Mouse (Mus musculus): ENCODE measurements around the gene Mum1.

- TF ChIP-seq CTCF (conservative IDR thresholded peaks at IDR 0.05; ENCODE audit: low read length) (no peak; the same call in 1 of the 2 replicates), POU5F1 (IDR thresholded peaks at IDR 0.05; ENCODE audit: borderline replicate concordance, low read length) (no peak), NANOG (IDR thresholded peaks at IDR 0.05; ENCODE audit: borderline replicate concordance, low read length) (no peak)
Measured at GRCm38 (mm10) chr10:80252493-80253274, 26.4 kb downstream of the Mum1 start.
